Mouse (Mus musculus) neural tube, embryonic 12.5 days (tissue): ENCODE measurements around the gene Xpnpep1. TPM values are rescaled to one million over a fixed set of nuclear protein-coding genes. Genes with fewer than 3 reads are reported as not detected.

Source experiments
- ATAC-seq: fragments of 200-750 bp; cut with Nextera tagmentation; 2 replicates; pipeline ENCODE4 v1.8.0; 2017; ENCODE audit warnings: low read depth, mild to moderate bottlenecking, moderate TSS enrichment, moderate library complexity; ENCODE audit not compliant: low FRiP score
- H3K27ac ChIP-seq: fragments of 300-500 bp; sonication (generic); 2 replicates; pipeline ENCODE4 v1.5.1; 2016
- H3K27me3 ChIP-seq: fragments of 300-500 bp; sonication (generic); replicated peaks from 2 replicates; pipeline ENCODE4 v1.6.1; 2016; ENCODE audit warnings: mild to moderate bottlenecking
- H3K36me3 ChIP-seq: fragments of 300-500 bp; sonication (generic); 2 replicates; pipeline ENCODE4 v1.6.1; 2016; ENCODE audit warnings: mild to moderate bottlenecking
- H3K4me1 ChIP-seq: fragments of 300-500 bp; sonication (generic); 2 replicates; pipeline ENCODE4 v1.6.1; 2016
- H3K4me2 ChIP-seq: fragments of 300-500 bp; sonication (generic); replicated peaks from 2 replicates; pipeline ENCODE4 v1.6.1; 2016; ENCODE audit warnings: mild to moderate bottlenecking
- H3K4me3 ChIP-seq: fragments of 300-500 bp; sonication (generic); 2 replicates; pipeline ENCODE4 v1.5.1; 2016
- H3K9ac ChIP-seq: fragments of 300-500 bp; sonication (generic); 2 replicates; pipeline ENCODE4 v1.6.1; 2016; ENCODE audit warnings: mild to moderate bottlenecking
- H3K9me3 ChIP-seq: fragments of 300-500 bp; sonication (generic); 2 replicates; pipeline ENCODE4 v1.6.1; 2016; ENCODE audit warnings: mild to moderate bottlenecking
- WGBS: fragments of 180-500 bp; shearing (Covaris S2); methylation state at CpG from one replicate; pipeline ENCODE4 v1.1.7; 2016; 5-methylcytosine and 5-hydroxymethylcytosine counted together
- polyA plus RNA-seq: library from polyadenylated mRNA; unstranded; fragments of >200 nt; fragmentation: Nextera tagmentation; extraction: Ambion mirVana; gene quantifications from 2 replicates; pipeline ENCODE4 v1.2.1, GENCODE M21; 2016

Xpnpep1 gene
- polyA plus RNA-seq, 1 experiment from 2014 or later, result 153 TPM

GRCm38 (mm10) chr19:53041133-53041510, 1.1 kb upstream of the Xpnpep1 start:
- ATAC-seq, result no peak

GRCm38 (mm10) chr19:53039090-53039489, 924 bp downstream of the Xpnpep1 start:
- H3K4me3 ChIP-seq, result peak overlapping the region; percentile 87
- WGBS, result 34% methylated on average over 11 of the region's 11 CpGs
- H3K36me3 ChIP-seq, result no peaks in the 10 kb centered on the region
- no peaks in the 10 kb centered on the region for H3K9me3 ChIP-seq
- H3K27me3 ChIP-seq, result no peaks in the 10 kb centered on the region
- ATAC-seq, result peak; percentile 43
- peaks cover 15% of the 10 kb centered on the region for H3K4me1 ChIP-seq
- peak overlapping the region; percentile 96; the same call in 1 of the 2 replicates for H3K9ac ChIP-seq
- peak overlapping the region; percentile 79 for H3K4me2 ChIP-seq
- H3K27ac ChIP-seq, result no peak overlapping the region

More at GRCm38 (mm10) chr19:53041133-53041510, 1.1 kb upstream of the Xpnpep1 start:
- Histone ChIP-seq H3K9ac (no peak overlapping the region), H3K4me2 (no peak overlapping the region), H3K9me3 (no peaks in the 10 kb centered on the region), H3K27ac (no peak overlapping the region), H3K4me3 (no peak overlapping the region), H3K4me1 (peaks cover 15% of the 10 kb centered on the region), H3K36me3 (no peaks in the 10 kb centered on the region), H3K27me3 (no peaks in the 10 kb centered on the region)
- 85% methylated on average over 5 of the region's 5 CpGs for WGBS

- peak overlapping the region; percentile 87 for H3K4me3 ChIP-seq
- WGBS, result under 1% methylated on average over 39 of the region's 39 CpGs
- ATAC-seq, result peak; percentile 98
Measured at GRCm38 (mm10) chr19:53038435-53038938, 1.5 kb downstream of the Xpnpep1 start.

GRCm38 (mm10) chr19:53037925-53038419, 2.0 kb downstream of the Xpnpep1 start:
- Histone ChIP-seq H3K9me3 (no peaks in the 10 kb centered on the region), H3K4me2 (peak overlapping the region; percentile 79), H3K27me3 (no peaks in the 10 kb centered on the region), H3K9ac (peak overlapping the region; percentile 96), H3K4me3 (peak overlapping the region; percentile 87), H3K36me3 (no peaks in the 10 kb centered on the region), H3K27ac (peak overlapping the region; percentile 53; the same call in 1 of the 2 replicates), H3K4me1 (peaks cover 15% of the 10 kb centered on the region)
- ATAC-seq, result 0 out of 2 replicates have a peak, but pooled peaks have one; percentile 2
- under 1% methylated on average over 28 of the region's 28 CpGs for WGBS

More at GRCm38 (mm10) chr19:53038435-53038938, 1.5 kb downstream of the Xpnpep1 start:
- peak overlapping the region; percentile 53; the same call in 1 of the 2 replicates for H3K27ac ChIP-seq
- no peaks in the 10 kb centered on the region for H3K27me3 ChIP-seq
- peak overlapping the region; percentile 96 for H3K9ac ChIP-seq
- no peaks in the 10 kb centered on the region for H3K36me3 ChIP-seq
- peak overlapping the region; percentile 79 for H3K4me2 ChIP-seq
- peaks cover 15% of the 10 kb centered on the region for H3K4me1 ChIP-seq
- H3K9me3 ChIP-seq, result no peaks in the 10 kb centered on the region

GRCm38 (mm10) chr19:53033159-53033943, 6.7 kb downstream of the Xpnpep1 start:
- no peak for ATAC-seq
- H3K4me2 ChIP-seq, result no peak overlapping the region
- no peaks in the 10 kb centered on the region for H3K9me3 ChIP-seq
- no peak overlapping the region for H3K4me3 ChIP-seq
- no peak overlapping the region for H3K9ac ChIP-seq
- peaks cover 11% of the 10 kb centered on the region for H3K36me3 ChIP-seq
- H3K27me3 ChIP-seq, result no peaks in the 10 kb centered on the region
- no peak overlapping the region for H3K27ac ChIP-seq
- peaks cover 10% of the 10 kb centered on the region for H3K4me1 ChIP-seq
- WGBS, result 93% methylated on average over 10 of the region's 10 CpGs

- no peak for ATAC-seq
Measured at GRCm38 (mm10) chr19:53032647-53033046, 7.4 kb downstream of the Xpnpep1 start.

GRCm38 (mm10) chr19:53031957-53032371, 8.1 kb downstream of the Xpnpep1 start:
- no peaks in the 10 kb centered on the region for H3K27me3 ChIP-seq
- peaks cover 21% of the 10 kb centered on the region for H3K36me3 ChIP-seq
- no peaks in the 10 kb centered on the region for H3K9me3 ChIP-seq
- ATAC-seq, result no peak
- WGBS, result 84% methylated on average over 8 of the region's 8 CpGs
- no peak overlapping the region for H3K27ac ChIP-seq
- H3K4me1 ChIP-seq, result peaks cover under 1% of the 10 kb centered on the region; the same call in 1 of the 2 replicates
- H3K9ac ChIP-seq, result no peak overlapping the region
- H3K4me2 ChIP-seq, result no peak overlapping the region
- no peak overlapping the region for H3K4me3 ChIP-seq

More at GRCm38 (mm10) chr19:53032647-53033046, 7.4 kb downstream of the Xpnpep1 start:
- Histone ChIP-seq H3K27me3 (no peaks in the 10 kb centered on the region), H3K9ac (no peak overlapping the region), H3K27ac (no peak overlapping the region), H3K4me1 (peaks cover 7% of the 10 kb centered on the region), H3K9me3 (no peaks in the 10 kb centered on the region), H3K36me3 (peaks cover 16% of the 10 kb centered on the region), H3K4me2 (no peak overlapping the region), H3K4me3 (no peak overlapping the region)
- WGBS, result 83% methylated on average over 3 of the region's 3 CpGs

GRCm38 (mm10) chr19:53030279-53030678, 9.7 kb downstream of the Xpnpep1 start:
- H3K9me3 ChIP-seq, result no peaks in the 10 kb centered on the region
- 97% methylated on average over 6 of the region's 6 CpGs for WGBS
- H3K27me3 ChIP-seq, result no peaks in the 10 kb centered on the region
- ATAC-seq, result no peak
- no peaks in the 10 kb centered on the region for H3K4me1 ChIP-seq
- H3K9ac ChIP-seq, result no peak overlapping the region
- H3K4me2 ChIP-seq, result no peak overlapping the region
- H3K4me3 ChIP-seq, result no peak overlapping the region
- no peak overlapping the region for H3K27ac ChIP-seq
- H3K36me3 ChIP-seq, result peaks cover 24% of the 10 kb centered on the region

GRCm38 (mm10) chr19:53029686-53030085, 10.3 kb downstream of the Xpnpep1 start:
- ATAC-seq, result no peak
- peaks cover 30% of the 10 kb centered on the region for H3K36me3 ChIP-seq

GRCm38 (mm10) chr19:53029045-53029444, 11.0 kb downstream of the Xpnpep1 start:
- Histone ChIP-seq H3K4me2 (no peak overlapping the region), H3K9ac (no peak overlapping the region), H3K9me3 (no peaks in the 10 kb centered on the region), H3K27ac (no peak overlapping the region), H3K27me3 (no peaks in the 10 kb centered on the region), H3K4me3 (no peak overlapping the region), H3K36me3 (peaks cover 36% of the 10 kb centered on the region), H3K4me1 (no peaks in the 10 kb centered on the region)
- no peak for ATAC-seq
- WGBS, result 90% methylated on average over 7 of the region's 7 CpGs

More at GRCm38 (mm10) chr19:53029686-53030085, 10.3 kb downstream of the Xpnpep1 start:
- H3K4me3 ChIP-seq, result no peak overlapping the region
- 95% methylated on average over 5 of the region's 5 CpGs for WGBS
- H3K4me1 ChIP-seq, result no peaks in the 10 kb centered on the region
- no peaks in the 10 kb centered on the region for H3K9me3 ChIP-seq
- no peak overlapping the region for H3K27ac ChIP-seq
- no peak overlapping the region for H3K4me2 ChIP-seq
- H3K9ac ChIP-seq, result no peak overlapping the region
- no peaks in the 10 kb centered on the region for H3K27me3 ChIP-seq

GRCm38 (mm10) chr19:53028216-53028615, 11.8 kb downstream of the Xpnpep1 start:
- no peak overlapping the region for H3K9ac ChIP-seq
- whole genome bisulfite sequencing, result 90% methylated on average over 12 of the region's 12 CpGs
- no peaks in the 10 kb centered on the region for H3K4me1 ChIP-seq
- H3K4me2 ChIP-seq, result no peak overlapping the region
- no peaks in the 10 kb centered on the region for H3K27me3 ChIP-seq
- H3K36me3 ChIP-seq, result peaks cover 45% of the 10 kb centered on the region
- H3K27ac ChIP-seq, result no peak overlapping the region
- no peak for ATAC-seq
- H3K9me3 ChIP-seq, result no peaks in the 10 kb centered on the region
- H3K4me3 ChIP-seq, result no peak overlapping the region

GRCm38 (mm10) chr19:53023189-53023588, 16.8 kb downstream of the Xpnpep1 start:
- H3K9me3 ChIP-seq, result no peaks in the 10 kb centered on the region
- H3K4me1 ChIP-seq, result no peaks in the 10 kb centered on the region
- H3K4me2 ChIP-seq, result no peak overlapping the region
- H3K4me3 ChIP-seq, result no peak overlapping the region
- no peak overlapping the region for H3K27ac ChIP-seq
- no peak overlapping the region for H3K9ac ChIP-seq
- H3K27me3 ChIP-seq, result no peaks in the 10 kb centered on the region
- no peak for ATAC-seq
- peaks cover 42% of the 10 kb centered on the region for H3K36me3 ChIP-seq
- WGBS, result 74% methylated on average over 10 of the region's 10 CpGs
